Mouse (Mus musculus): Measurements from ENCODE around the gene Ccr10.
"Not testable (repeated sequence)": the region's sequence is repeated elsewhere in the genome, so short reads cannot be mapped to it uniquely, and the experiment has no call there.

The Ccr10 gene

DNA sequence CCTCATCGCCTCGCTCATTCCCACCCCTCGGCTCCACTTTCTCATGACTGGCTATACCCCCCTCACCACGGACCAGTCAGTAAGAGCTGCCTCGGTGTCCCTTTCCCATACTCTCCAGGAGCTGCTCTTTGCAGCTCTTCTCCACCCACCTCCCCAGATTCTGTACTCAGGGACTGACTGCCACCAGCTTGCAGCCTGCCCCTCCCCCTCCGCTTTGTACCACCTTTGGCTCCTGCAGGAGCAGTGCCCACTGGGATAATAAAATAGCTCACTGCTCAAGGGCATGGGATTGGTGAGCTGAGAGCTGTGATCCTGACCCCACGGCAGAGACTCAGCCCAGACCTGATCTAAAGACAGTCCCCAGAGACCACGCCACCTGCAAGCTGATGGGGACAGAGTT, 50.7 kb downstream of the Ccr10 start:
- DNase-seq (ENCODE audit: low spot score in 2 of 2): not testable (repeated sequence)
